Mouse (Mus musculus) midbrain, embryonic 16.5 days (tissue): ENCODE data around the gene Prdx4. TPM values are rescaled to one million over a fixed set of nuclear protein-coding genes. Genes with fewer than 3 reads are reported as not detected.

Experiments used
- ATAC-seq: fragments of 200-750 bp; cut with Nextera tagmentation; 2 replicates; pipeline ENCODE4 v1.8.0; 2017; ENCODE audit warnings: moderate TSS enrichment
- H3K27ac ChIP-seq: fragments of 300-500 bp; sonication (generic); 2 replicates; pipeline ENCODE4 v1.5.1; 2014; ENCODE audit warnings: mild to moderate bottlenecking, low read length, mixed read lengths
- H3K27me3 ChIP-seq: fragments of 300-500 bp; sonication (generic); 2 replicates; pipeline ENCODE4 v1.6.1; 2014; ENCODE audit warnings: low read depth, low read length, mixed read lengths; ENCODE audit not compliant: control insufficient read depth, insufficient read depth
- H3K36me3 ChIP-seq: fragments of 300-500 bp; sonication (generic); 2 replicates; pipeline ENCODE4 v1.6.1; 2014; ENCODE audit warnings: mild to moderate bottlenecking, low read length, moderate library complexity, mixed read lengths; ENCODE audit not compliant: control insufficient read depth, insufficient read depth
- H3K4me1 ChIP-seq: fragments of 300-500 bp; sonication (generic); 2 replicates; pipeline ENCODE4 v1.6.1; 2014; ENCODE audit warnings: mild to moderate bottlenecking, low read length, mixed read lengths; ENCODE audit not compliant: control insufficient read depth, insufficient read depth
- H3K4me2 ChIP-seq: fragments of 300-500 bp; sonication (generic); 2 replicates; pipeline ENCODE4 v1.6.1; 2014; ENCODE audit warnings: mild to moderate bottlenecking, low read length, mixed read lengths
- H3K4me3 ChIP-seq: fragments of 300-500 bp; sonication (generic); 2 replicates; pipeline ENCODE4 v1.5.1; 2014; ENCODE audit warnings: low read depth, mild to moderate bottlenecking, low read length, moderate library complexity, mixed read lengths
- H3K9ac ChIP-seq: fragments of 300-500 bp; sonication (generic); 2 replicates; pipeline ENCODE4 v1.6.1; 2014; ENCODE audit warnings: low read depth, low read length, mixed read lengths
- H3K9me3 ChIP-seq: fragments of 300-500 bp; sonication (generic); replicated peaks from 2 replicates; pipeline ENCODE4 v1.6.1; 2014; ENCODE audit warnings: mild to moderate bottlenecking, low read length, mixed read lengths; ENCODE audit not compliant: control insufficient read depth, poor library complexity, severe bottlenecking
- WGBS: fragments of 180-500 bp; shearing (Covaris S2); extraction: QIAGEN DNeasy Blood & Tissue Kit; methylation state at CpG from one replicate; pipeline ENCODE4 v1.1.7; 2014; 5-methylcytosine and 5-hydroxymethylcytosine counted together
- polyA plus RNA-seq: library from polyadenylated mRNA; unstranded; fragments of >200 nt; fragmentation: Nextera tagmentation; extraction: Ambion mirVana; gene quantifications from 2 replicates; pipeline ENCODE4 v1.2.1, GENCODE M21; 2015

Gene Prdx4
- polyA plus RNA-seq, 1 experiment from 2014 or later, result 79.1 TPM

GRCm38 (mm10) chrX:155306390-155306789, 34.2 kb downstream of the Prdx4 start:
- no peaks in the 10 kb centered on the region for H3K4me1 ChIP-seq
- H3K27ac ChIP-seq, result no peak overlapping the region
- H3K27me3 ChIP-seq, result no peaks in the 10 kb centered on the region
- ATAC-seq, result no peak
- no peak overlapping the region for H3K9ac ChIP-seq
- H3K9me3 ChIP-seq, result no peaks in the 10 kb centered on the region
- no peak overlapping the region for H3K4me3 ChIP-seq
- H3K36me3 ChIP-seq, result no peaks in the 10 kb centered on the region
- H3K4me2 ChIP-seq, result no peak overlapping the region
- WGBS, result 94% methylated on average over 2 of the region's 2 CpGs

GRCm38 (mm10) chrX:155280427-155281044, 60.0 kb downstream of the Prdx4 start:
- no peak for ATAC-seq
- WGBS, result 58% methylated on average over 1 of the region's 1 CpGs
- no peaks in the 10 kb centered on the region for H3K27me3 ChIP-seq
- no peaks in the 10 kb centered on the region for H3K9me3 ChIP-seq
- no peak overlapping the region for H3K4me3 ChIP-seq
- H3K9ac ChIP-seq, result no peak overlapping the region
- no peak overlapping the region for H3K4me2 ChIP-seq
- no peak overlapping the region for H3K27ac ChIP-seq
- H3K36me3 ChIP-seq, result no peaks in the 10 kb centered on the region
- no peaks in the 10 kb centered on the region for H3K4me1 ChIP-seq

- no peak overlapping the region for H3K9ac ChIP-seq
- no peak overlapping the region for H3K27ac ChIP-seq
- H3K4me3 ChIP-seq, result no peak overlapping the region
- H3K27me3 ChIP-seq, result no peaks in the 10 kb centered on the region
- H3K4me2 ChIP-seq, result no peak overlapping the region
- H3K4me1 ChIP-seq, result no peaks in the 10 kb centered on the region
- H3K36me3 ChIP-seq, result 0 out of 2 replicates have a peak, but pooled peaks cover 2% of the 10 kb centered on the region
- 84% methylated on average over 4 of the region's 4 CpGs for WGBS
- no peak for ATAC-seq
- no peaks in the 10 kb centered on the region for H3K9me3 ChIP-seq
Observed at GRCm38 (mm10) chrX:155278483-155278882, 62.1 kb downstream of the Prdx4 start.

Other genes with a start within 250 kb of the Prdx4 start
- gene Magea2, start 247.1 kb downstream of the Prdx4 start, polyA plus RNA-seq, result not detected in 2 replicates
- not detected in 2 replicates for gene Cldn34b2, start 212.3 kb downstream of the Prdx4 start, polyA plus RNA-seq
- gene Sat1, start 124.3 kb downstream of the Prdx4 start, polyA plus RNA-seq, result 79.4 and 80.4 TPM in 2 replicates
- 46.9 and 49.9 TPM in 2 replicates for gene Acot9, start 78.3 kb downstream of the Prdx4 start, polyA plus RNA-seq